Mouse (Mus musculus): ENCODE data around the gene Gzmd.
A peak's percentile ranks its signal among the peaks of the same experiment; 100 is the strongest.
"Not testable (repeated sequence)": the region's sequence is repeated elsewhere in the genome, so short reads cannot be mapped to it uniquely, and the experiment has no call there.

The Gzmd gene

DNA sequence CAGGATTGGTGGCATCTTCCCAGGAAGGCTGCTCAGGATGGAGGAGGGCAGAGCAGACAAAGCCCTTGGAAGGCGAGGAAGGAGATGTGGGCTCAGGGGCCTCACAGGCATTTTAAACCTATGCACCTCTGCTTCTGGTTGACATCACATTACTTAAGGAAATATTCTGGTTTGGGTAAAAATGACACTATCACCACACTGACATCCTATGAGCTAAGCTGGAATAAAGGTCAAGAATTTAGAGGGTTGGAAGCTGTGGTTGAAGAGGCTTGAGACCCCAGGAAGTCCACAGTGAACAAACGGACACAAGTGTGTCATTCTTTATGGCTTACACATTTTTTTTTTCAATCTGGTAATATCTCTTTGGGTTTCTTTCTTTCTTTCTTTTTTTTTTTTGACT, at the start of gene Gzmd:
Gzmd (minus strand) TSS at position 101 of the 400 bp plus-strand sequence.
- DNase-seq (ENCODE audit: low read depth, low spot score), result not testable (repeated sequence)

DNA sequence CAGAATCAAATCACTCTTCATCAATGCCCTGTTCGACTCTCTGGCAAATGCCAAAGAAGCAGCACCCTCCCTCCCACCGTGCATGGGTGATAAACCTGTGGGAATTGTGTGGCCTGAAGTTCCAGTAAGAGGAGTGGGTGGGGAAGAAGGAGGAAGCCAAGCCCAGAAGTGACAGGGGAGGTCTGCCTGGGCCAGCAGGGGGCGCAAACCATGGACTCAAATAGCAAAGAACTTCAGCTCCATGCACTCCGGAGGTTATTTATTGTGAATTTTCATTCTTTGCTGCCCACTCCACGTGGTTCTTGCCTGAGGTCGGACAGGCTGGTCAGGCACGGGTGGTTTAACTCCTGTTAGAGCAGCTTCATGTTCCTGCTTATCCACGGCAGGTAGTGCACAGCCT, 45.2 kb upstream of the Gzmd start:
- peak; percentile 82 for DNase-seq (ENCODE audit: low read depth, low spot score)

DNA sequence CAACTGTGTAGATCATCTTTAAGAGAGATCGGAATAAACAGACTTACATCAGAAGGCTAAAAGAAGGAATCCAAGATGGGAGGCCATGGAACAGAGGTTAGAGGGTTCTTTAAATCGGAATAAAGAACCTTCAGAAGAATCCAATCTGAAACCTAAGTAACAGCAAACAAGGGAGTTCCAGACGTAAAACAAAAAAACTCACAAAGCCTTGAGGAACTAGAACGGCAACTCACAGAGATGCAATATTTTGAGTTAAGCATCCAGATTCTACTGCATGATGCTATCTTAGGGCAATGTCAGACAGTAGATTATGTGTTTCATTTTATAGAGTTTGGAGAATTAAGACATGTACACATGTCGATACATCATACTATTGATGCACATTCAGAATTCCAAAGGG, 42.1 kb upstream of the Gzmd start, which contains the start of gene Gzmn:
Gzmn (minus strand) TSS at position 101 of the 400 bp plus-strand sequence.
- DNase-seq (ENCODE audit: low read depth, low spot score), result no peak

DNA sequence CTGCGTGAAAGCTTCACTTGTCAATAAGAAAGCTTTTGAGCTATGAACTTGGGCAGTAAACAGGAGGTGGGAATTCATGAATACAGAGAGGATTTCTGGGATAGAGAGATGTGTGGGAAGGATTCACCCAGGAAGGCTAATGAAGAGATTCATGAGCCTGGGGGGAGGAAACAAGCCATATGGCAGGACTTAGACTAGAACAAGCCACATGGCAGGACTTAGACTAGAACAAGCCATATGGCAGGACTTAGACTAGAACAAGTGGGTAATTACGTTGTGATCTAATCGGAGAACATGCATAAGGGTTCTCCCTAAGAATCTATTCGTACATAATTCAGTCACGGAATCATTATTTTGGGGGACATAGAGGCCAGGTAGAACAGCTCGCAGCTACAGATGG, 41.0 kb upstream of the Gzmd start:
- no peak for DNase-seq (ENCODE audit: low read depth, low spot score)

DNA sequence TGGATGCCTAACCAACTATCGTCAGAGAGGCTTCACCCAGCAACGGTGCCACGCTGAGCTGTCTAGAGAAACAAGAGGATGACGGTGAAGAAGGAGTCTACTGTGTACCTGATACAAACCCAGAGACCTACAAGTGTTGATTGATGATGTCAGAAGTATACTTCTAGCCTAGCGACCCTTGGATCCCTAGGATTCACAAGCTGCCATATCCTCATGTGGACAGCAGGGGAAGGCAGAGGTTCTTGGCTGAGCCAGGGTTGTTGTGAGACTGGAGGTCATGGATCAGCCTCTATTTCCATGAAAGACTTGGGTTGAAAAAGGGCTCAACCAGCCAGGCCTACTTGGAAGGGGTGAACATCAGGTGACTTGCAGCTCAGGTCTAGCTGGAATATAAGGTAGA, 40.3 kb upstream of the Gzmd start:
- DNase-seq (ENCODE audit: low read depth, low spot score), result no peak

DNA sequence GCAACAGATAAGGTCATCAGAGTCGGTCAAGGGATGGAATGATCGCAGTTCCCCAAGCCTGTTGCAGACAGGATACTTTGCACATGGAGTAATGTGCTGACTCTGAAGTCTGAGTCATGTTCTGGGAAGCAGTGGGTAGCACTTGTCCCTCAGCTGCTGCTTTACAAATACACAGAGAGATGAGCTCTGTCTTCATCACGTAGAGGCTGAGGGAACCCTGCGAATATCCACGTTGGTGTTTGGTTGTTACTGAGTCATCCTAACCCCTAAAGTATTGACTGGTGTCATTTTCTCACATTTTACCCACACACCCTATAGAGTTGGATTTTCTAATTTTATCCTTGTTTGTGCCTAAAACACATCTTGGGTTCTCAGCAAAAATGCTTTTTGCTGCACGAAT, 35.6 kb upstream of the Gzmd start:
- no peak for DNase-seq (ENCODE audit: low read depth, low spot score)

DNA sequence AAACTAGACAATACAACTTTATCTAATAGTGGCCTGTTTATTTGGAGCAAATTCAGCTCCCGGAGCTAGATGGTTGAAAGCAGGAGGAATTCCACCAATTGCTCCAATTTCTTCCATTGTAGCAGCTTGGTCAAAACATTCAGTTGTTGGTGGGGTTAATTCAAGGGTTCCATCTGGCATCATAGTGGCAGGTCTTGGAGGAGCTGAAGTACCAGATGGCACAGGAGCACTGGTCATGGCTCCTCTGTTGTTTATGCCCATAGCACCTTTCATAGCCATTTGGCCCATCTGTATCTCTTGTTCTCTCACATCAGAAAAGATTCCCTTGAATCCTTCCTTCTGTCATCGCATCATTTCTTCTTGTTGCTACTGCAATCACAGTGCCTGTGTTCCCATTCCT, 29.7 kb upstream of the Gzmd start:
- DNase-seq (ENCODE audit: low read depth, low spot score), result no peak

DNA sequence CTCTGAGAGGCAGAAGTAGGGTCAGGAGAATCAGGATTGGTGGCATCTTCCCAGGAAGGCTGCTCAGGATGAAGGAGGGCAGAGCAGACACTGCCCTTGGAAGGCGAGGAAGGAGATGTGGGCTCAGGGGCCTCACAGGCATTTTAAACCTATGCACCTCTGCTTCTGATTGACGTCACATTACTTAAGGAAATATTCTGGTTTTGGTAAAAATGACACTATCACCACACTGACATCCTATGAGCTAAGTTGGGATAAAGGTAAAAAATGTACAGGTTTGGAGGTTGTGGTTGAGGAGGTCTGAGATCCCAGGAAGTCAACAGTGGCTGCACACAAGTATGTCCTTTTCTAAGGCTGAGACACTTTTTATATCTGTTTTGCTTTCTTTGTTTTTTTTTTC, 27.1 kb upstream of the Gzmd start, which contains the start of gene Gzmg:
Gzmg (minus strand) TSS at position 101 of the 400 bp plus-strand sequence.
- not testable (repeated sequence) for DNase-seq (ENCODE audit: low read depth, low spot score)

DNA sequence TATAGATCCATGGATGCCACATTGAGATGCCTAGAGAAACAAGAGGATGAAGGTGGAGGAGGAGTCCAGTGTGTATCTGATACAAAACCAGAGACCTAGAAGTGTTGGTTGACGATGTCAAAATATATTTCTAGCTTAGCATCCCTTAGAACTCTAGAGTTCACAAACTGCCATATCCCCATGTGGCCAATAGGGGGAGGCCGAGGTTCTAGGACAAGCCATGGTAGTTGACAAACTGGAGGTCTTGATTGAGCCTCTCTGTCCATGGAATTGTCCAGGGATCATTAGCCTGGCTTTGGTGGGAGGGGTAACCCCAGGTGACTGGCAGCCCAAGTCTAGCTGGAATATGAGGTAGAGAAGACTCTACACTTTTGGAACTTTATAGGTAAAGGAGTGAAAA, 22.9 kb upstream of the Gzmd start:
- peak; percentile 28 for DNase-seq (ENCODE audit: low read depth, low spot score)

DNA sequence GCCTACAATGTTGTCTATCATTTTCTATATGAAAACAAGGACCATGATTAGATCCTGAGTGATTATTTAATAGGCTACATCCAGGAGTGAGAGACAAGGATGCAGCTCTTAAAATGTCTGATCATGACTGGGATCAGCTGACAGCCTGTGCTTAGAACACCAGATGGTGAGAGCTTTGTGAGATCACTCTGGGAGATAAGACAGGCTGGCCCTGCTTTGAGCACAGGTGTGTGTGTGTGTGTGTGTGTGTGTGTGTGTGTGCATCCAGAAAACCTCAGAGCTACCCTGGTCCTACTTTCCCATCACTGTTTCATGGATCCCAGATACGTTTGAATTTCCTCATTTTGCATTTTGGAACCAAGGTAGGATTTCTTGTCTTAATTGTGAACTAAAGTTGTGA, 1.3 kb upstream of the Gzmd start:
- not testable (repeated sequence) for DNase-seq (ENCODE audit: low read depth, low spot score)

DNA sequence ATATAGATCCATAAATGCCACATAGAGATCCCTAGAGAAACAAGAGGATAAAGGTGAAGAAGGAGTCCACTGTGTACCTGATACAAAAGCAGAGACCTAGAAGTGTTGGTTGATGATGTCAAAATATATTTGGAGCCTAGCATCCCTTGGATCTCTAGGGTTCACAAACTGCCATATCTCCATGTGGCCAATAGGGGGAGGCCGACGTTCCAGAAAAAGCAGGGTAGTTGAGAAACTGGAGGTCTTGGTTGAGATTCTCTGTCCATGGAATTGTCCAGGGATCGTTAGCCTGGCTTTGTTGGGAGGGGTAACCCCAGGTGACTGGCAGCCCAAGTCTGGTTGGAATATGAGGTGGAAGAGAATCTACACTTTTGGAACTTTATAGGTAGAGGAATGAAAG, 4.1 kb downstream of the Gzmd start:
- DNase-seq (ENCODE audit: low read depth, low spot score), result peak; percentile 33

DNA sequence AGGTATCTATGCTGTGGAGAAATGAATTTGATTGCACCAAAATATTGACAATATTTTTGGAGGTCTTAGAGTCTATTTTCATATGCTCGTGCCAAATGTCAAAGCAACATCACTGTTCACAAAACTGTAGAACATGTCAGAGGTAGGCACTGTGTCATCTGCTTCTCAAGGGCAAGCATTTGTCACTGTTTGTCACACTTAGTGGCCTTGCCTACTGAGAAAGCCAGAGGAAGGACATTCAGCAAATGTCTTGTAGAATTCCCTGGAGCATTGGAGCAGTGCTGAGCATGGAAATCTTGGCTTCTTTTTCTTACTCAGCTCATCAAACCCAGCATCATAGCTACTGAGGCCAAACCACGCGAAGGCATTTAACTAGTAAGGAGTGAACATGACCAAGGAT, 8.9 kb downstream of the Gzmd start:
- DNase-seq (ENCODE audit: low read depth, low spot score), result no peak

DNA sequence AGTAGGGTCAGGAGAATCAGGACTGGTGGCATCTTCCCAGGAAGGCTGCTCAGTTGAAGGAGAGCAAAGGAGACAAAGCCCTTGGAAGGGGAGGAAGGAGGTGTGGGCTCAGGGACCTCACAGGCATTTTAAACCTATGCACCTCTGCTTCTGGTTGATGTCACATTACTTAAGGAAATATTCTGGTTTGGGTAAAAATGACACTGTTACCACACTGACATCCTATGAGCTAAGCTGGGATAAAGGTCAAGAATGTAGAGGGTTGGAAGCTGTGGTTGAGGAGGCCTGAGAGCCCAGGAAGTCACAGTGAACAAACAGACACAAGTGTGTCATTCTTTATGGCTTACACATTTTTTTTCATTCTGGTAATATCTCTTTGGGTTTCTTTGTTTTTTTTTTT, 11.9 kb downstream of the Gzmd start, which contains the start of gene Gzme:
Gzme (minus strand) TSS at position 101 of the 400 bp plus-strand sequence.
- no peak for DNase-seq (ENCODE audit: low read depth, low spot score)

DNA sequence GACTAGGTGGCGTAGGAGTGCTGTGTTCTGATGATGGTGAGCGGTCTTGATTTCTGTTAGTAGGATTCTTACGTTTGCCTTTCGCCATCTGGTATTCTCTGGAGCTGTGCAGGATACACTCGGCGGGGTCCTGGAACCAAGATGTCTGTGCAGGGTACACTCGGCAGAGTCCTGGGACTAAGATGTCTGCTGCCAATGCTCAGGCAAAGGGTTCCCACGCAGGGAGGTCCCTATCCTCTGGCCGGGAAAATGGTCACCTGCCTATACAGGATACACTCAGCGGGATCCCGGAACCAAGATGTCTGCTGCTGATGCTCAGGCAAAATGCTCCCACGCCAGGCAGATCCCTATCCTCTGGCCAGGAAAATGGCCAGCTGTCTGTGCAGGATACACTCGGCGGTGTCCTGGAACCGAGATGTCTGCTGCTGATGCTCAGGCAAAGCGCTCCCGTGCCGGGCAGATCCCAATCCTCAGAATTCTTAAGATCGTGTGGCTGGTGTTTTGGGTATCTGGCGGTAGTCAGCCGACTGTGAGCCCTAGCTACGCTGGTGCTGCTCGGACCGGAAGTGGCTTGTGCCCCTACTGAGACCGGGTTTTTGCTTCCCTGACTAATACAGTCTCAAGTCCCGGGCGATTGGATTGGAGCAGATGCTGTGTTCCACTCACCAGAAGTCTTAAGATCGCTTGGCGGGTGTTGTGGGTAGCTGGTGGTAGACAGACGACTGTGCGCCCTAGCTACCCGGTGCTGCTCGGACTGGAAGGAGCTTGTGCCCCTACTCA, 16.7 kb downstream of the Gzmd start:
- DNase-seq (ENCODE audit: low read depth, low spot score), result peak; percentile 80

DNA sequence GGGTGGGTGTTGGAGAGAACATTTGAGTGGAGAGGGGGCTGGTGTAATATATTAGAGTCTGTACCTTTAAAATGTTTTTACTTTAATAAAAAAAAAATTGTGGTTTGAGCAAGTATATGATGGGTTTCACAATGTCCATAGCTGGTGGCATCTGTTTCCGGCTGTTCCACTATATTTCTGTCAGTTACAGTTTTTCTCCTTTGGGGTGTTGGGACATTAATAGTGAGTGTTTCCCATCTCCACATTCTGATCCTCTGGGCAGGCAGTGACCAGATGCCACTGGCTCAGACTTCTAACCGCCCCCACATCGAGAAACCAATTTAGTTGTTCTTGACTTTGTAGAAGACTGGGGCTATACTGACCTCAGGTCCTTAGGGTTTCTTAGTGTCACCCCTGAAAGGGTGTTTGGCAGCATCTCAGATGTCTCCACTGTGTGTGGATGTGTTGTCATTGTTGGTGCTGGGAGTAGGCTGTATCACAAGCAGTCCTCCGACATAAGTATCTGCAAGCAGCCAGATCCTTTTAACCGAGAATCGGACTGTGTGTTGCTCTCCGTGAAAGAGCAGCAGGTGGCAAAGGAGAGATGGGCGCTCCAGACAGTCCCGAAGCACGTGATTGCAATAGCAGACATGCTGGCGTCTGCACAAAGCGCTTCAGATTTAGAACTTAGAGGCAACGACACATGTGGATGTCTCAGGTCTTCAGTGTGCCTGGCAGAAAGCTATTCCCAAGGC, 26.8 kb downstream of the Gzmd start:
- no peak for DNase-seq (ENCODE audit: low read depth, low spot score)

DNA sequence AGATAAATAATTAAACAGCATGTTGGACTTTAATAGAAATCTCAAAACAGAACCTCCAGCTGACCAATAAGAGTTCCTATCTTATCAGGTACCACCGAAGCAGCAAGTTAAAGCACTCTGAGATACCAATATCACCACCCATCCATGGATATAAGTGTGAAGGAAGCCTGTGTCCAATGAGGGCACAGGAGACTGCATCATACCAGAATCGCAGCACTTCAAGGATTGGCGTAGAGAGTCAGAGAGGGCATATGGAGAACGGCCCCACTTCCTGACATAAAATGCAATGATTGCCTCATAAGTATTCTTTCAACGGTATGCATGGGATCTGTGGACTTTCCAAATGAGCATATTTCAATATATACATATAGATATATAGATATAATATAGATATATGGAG, 27.4 kb downstream of the Gzmd start:
- DNase-seq (ENCODE audit: low read depth, low spot score), result no peak

DNA sequence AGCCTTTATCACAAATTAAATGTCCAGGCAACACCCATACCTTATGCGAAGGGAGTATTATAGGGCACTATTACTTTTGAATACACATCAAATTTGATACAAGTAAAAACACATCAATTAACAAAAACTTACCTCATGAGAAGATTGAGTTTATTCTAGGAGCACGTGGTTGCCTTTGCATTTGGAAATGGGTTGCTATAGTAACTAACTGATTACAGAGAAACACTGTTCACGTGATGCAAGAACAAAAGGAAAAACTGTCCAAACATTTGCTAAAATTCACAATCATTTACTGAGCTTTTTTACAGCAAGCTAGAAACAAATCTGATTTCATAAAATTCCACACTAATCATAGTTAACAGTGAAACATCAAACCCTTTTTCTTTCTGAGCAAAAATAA, 29.0 kb downstream of the Gzmd start:
- DNase-seq (ENCODE audit: low read depth, low spot score), result no peak

DNA sequence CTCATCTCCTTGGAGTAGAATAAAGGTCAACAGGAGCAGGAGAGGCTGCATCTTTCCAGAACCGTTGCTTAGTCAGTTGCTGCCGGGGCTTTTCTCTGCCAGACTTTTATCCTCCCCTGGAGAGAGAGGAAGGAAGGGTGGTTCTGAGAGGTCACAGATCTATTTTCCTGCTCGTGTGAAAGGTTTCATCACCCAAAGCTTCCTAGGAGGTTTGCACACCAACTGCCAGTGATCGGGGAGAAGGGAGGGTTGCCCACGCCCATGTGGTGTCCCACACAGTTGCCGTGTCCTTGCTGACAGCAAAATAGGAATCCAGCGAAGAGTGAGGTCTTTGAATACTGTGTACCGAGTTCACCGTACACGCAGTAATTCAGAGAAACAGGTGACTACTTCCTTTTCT, 30.0 kb downstream of the Gzmd start, which contains the start of gene Ctsg:
Ctsg (minus strand) TSS at position 189 of the 400 bp plus-strand sequence.
- DNase-seq (ENCODE audit: low read depth, low spot score), result no peak

DNA sequence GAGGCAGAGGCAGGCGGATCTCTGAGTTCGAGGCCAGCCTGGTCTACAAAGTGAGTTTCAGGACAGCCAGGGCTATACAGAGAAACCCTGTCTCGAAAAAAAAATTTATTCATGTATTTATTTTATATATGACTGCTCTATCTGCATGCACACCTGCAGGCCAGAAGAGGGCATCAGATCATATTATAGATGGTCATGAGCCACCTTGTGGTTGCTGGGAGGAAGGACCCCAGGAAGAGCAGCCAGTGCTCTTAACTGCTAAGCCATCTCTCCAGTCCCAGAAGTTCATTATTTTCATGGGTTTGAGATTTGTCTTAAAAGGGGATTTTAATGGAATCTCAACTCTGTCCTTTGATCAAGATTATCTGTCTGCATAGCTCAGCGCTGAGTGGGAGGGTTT, 33.5 kb downstream of the Gzmd start:
- DNase-seq (ENCODE audit: low read depth, low spot score), result peak; percentile 72

DNA sequence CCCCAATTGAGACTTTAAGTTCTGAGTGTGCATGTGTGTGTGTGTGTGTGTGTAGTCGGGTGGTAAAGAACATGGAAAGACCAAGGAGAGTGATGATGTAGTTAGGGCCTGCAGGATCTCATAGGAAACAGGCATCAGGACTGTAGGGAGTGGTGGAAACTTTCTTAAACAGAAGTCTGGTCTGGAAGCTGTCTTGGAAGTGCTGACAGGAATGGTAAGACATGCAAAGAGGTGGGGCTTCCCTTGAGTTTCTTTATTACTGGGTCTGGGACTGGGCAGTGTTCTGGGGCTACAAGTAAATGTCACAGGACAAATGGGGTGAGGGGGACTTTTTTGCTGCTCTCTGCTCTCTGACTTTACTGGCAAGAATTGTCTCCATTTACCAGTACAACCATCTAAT, 34.8 kb downstream of the Gzmd start:
- DNase-seq (ENCODE audit: low read depth, low spot score), result no peak

DNA sequence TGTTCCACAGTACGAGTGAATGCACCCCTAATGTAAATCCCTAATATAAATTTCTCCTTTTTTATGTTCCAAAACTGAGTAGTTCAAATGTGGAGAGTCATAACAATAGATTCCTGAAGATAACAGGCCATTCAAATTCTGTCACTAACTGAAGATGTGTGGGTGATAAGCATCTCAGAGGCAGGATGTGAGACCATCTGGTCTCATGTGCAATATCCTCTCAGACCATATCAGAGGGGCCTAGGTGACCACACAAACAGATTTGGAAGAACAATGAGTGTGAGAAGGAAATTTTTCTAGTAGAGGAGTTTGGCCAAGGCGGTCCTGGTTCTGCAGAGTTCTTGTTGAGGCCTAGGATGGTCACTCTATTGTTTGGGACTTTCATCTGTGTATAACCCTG, 39.1 kb downstream of the Gzmd start:
- no peak for DNase-seq (ENCODE audit: low read depth, low spot score)

DNA sequence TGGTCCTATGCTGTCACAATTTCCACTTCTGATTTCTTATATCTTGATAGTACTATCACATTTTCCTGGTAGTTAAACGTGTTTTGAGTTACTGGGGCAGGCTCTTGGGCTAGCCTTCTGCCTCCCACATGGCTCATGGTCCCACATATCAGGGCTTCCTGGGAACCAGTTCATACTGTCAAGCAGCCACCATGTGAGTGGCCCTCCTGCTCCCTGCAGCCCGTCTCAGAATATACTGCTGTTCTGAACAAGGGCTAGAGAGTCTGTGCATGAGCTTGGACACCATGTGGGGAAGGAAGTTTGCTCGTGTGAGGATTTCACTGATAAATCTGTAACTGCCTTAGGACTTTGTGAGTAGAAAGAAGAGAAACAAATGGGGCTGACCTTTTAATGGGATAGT, 45.7 kb downstream of the Gzmd start:
- no peak for DNase-seq (ENCODE audit: low read depth, low spot score)

DNA sequence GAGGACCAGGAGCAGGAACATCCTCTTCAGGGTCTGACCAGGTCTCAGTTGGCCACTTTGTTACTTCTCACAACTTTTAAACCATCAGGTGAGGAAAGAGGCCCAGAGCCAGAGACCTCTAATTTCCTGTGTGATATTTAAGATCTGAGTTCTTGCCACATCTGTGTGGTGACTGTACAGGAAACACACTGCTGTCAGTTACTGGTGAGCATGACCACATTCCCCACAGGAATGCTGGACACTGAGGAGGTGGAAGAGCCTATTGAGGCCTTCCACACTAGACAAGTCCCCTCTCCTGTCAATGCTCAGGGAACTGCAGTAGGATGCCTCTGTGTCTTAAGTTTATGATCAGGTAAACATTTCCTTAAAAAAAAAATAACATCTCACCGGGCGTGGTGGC, 47.2 kb downstream of the Gzmd start, which contains the start of gene Mcpt8:
Mcpt8 (minus strand) TSS at position 107 of the 400 bp plus-strand sequence.
- DNase-seq (ENCODE audit: low read depth, low spot score), result no peak

All from ZHBTc4 (cell line).